Mouse (Mus musculus) colon, adult 2 months (tissue): ENCODE results near the gene Lats2. TPM values are rescaled to one million over a fixed set of nuclear protein-coding genes. Genes with fewer than 3 reads are reported as not detected.

Experiments used
- polyA plus RNA-seq: library from polyadenylated mRNA; depleted of rRNA; stranded (reverse); fragments of >200 nt; gene quantifications from 2 replicates; pipeline ENCODE4 v1.2.3, GENCODE M21; 2012; rRNA removed

Gene Lats2
- polyA plus RNA-seq = 33.5 and 36.0 TPM in 2 replicates

GRCm38 (mm10) chr14:57758237-57758636 lies at the start of gene Lats2:
Gene Lats2 (minus strand): TSS chr14:57758388.

GRCm38 (mm10) chr14:57797991-57798931 lies 40.1 kb upstream of the Lats2 start, which contains the start of gene Sap18:
Gene Sap18 (plus strand): TSS chr14:57798180.

GRCm38 (mm10) chr14:57746001-57746771 lies 12.0 kb downstream of the Lats2 start, which contains the start of gene Gm49361:
Gene Gm49361 (minus strand): TSS chr14:57746103.

GRCm38 (mm10) chr14:57664822-57665627 lies 93.2 kb downstream of the Lats2 start, which contains the start of gene Xpo4:
Gene Xpo4 (minus strand): TSS chr14:57665430.

Other genes with a start within 250 kb of the Lats2 start
- 42.0 and 51.7 TPM in 2 replicates for gene Il17d, start 233.6 kb downstream of the Lats2 start, polyA plus RNA-seq
- 9.3 and 10.3 TPM in 2 replicates for gene Eef1akmt1, start 186.8 kb downstream of the Lats2 start, polyA plus RNA-seq
- 1.3 and 1.4 TPM in 2 replicates for gene Xpo4, start 93.0 kb downstream of the Lats2 start, polyA plus RNA-seq
- not detected in 2 replicates for gene Gm49361, start 12.3 kb downstream of the Lats2 start, polyA plus RNA-seq
- 4.6 and 8.0 TPM in 2 replicates for gene Sap18, start 39.8 kb upstream of the Lats2 start, polyA plus RNA-seq
- gene Ska3, start 67.8 kb upstream of the Lats2 start, polyA plus RNA-seq = 0.65 and 1.2 TPM in 2 replicates
- 52.5 and 54.7 TPM in 2 replicates for gene Mrpl57, start 67.8 kb upstream of the Lats2 start, polyA plus RNA-seq
- 4.7 and 5.1 TPM in 2 replicates for gene Zdhhc20, start 131.9 kb upstream of the Lats2 start, polyA plus RNA-seq
- gene Micu2, start 240.9 kb upstream of the Lats2 start, polyA plus RNA-seq = 33.8 and 35.0 TPM in 2 replicates